Mouse (Mus musculus) liver, embryonic 14.5 days (tissue): ENCODE results near the gene Baz2b.

Experiments used
- CTCF ChIP-seq: IDR thresholded peaks from 2 replicates; pipeline ENCODE4 v1.5.1; 2016; ENCODE audit warnings: antibody characterized with exemption, low read depth, control low read depth
- EP300 ChIP-seq: IDR thresholded peaks from 2 replicates; pipeline ENCODE4 v1.6.1; 2016; ENCODE audit warnings: antibody characterized with exemption, low read depth

DNA sequence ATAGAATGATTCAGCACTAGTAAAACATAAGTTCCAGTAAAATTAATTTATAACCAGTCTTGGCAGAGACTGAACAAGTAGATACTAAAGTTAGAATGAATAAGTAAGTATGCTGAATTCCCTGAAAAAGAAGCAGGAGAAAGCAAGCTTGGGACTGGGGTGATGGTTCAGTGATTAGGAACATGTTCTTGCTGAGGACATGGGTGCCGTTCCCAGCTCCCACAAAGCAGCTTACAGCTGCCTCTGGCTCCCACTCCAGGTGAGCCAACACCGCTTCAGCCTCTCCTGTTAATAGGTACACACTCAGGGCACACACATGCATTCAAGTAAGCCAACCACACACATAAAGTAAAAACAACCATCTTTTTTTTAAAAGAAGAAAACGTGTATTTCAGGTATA, 32.1 kb downstream of the Baz2b start:
- TF ChIP-seq CTCF = no peak
- no peak for TF ChIP-seq EP300
